Mouse (Mus musculus): ENCODE results near the gene Rnf121.

GRCm38 (mm10) chr7:102103555-102103954 is 38.3 kb upstream of the Rnf121 start:
- TF ChIP-seq CTCF (IDR thresholded peaks at IDR 0.05; ENCODE audit: extremely low read depth, insufficient read depth, insufficient read length, insufficient replicate concordance), result no peak
- TF ChIP-seq POLR2A (IDR thresholded peaks at IDR 0.05; ENCODE audit: low read depth, low read length), result no peak

Data from spleen, adult 2 months (tissue).